Mouse (Mus musculus) heart, adult 8-10 months (tissue): ENCODE measurements around the gene Dlg2. TPM values are rescaled to one million over a fixed set of nuclear protein-coding genes. Genes with fewer than 3 reads are reported as not detected.

ENCODE experiments used
- DNase-seq: peaks from one replicate; pipeline ENCODE4 v3.0.0; 2022; ENCODE audit warnings: low spot score
- total RNA-seq, 4 experiments: library from RNA; stranded (reverse); gene quantifications; 2 replicates each; pipeline ENCODE4 v1.2.4; 2022

Gene Dlg2
- total RNA-seq, 4 experiments from 2014 or later = 2.0 to 2.8 (median 2.3) TPM

DNA sequence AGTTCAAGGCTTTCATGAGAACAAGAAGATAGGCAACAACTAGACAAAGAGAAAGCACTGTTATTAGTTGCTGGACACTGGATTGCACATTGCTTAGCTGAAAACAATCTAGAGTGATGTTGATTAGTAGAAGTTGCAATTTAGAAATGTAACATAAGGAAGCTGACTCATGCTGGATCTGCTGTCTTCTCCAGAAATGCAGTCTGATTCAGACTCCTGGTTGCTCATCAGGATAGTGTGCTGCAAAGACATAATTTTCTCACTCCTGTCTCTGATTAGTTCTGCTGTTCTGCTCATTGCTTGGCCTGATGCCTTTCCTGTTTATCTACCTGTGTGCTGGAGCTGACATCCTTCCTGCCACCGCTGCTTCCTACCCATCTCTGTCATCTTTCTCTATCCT is 1572.4 kb downstream of the Dlg2 start:
- DNase-seq = no peak

DNA sequence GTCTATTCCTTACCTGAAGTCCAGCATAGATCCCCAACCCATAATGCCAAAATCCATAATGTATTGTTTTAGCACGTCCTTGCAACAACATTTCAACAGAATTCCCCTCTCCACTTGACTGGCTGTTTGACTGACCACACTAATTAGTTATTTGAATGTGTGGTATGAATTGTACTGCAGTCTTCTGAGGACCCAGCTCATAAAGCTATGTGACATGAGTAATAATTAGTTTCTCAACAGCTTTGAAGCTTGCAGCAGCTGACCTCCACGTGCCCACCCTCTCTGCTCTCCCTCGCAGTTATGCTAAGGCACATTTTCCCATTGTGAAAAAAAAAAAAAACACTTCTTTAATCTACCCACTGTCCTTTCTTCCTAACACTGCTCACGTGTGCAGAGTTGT is 1590.4 kb downstream of the Dlg2 start:
- DNase-seq = no peak

DNA sequence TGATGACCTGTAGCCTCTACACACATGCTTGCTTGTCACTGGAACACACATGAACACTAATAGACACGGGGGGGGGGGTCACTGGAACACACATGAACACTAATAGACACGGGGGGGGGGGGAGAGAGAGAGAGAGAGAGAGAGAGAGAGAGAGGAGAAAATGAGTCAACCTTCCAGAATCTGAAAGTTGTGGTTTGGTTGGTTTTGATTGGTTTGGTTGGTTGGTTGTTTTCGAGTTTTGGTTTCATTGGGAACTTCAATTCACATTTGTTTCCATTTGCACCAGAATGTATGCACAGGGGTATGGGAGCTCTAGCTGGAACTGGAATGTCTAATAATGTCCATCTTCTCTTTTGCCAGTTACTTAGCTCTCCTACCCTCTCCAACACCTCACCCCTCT is 1611.0 kb downstream of the Dlg2 start:
- no peak for DNase-seq

DNA sequence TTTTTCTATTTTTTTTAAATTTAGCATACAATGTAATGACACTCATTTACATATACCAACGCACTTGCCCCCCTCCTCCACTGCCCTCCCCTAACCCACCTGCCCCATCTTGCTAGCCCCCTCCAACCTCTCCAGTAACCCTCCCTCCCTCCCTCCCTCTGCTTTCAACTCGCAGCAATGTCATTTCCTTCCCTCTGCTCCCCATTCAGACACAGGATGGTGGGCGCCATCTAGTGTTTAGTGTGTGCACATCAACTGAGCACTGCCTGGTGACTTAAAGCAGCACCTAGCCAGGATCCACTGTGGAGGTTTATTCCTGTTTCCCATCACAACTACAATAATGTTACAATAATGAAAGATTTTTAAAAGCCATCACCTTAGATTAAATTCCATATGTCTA is 1617.4 kb downstream of the Dlg2 start:
- peak; percentile 19 for DNase-seq

DNA sequence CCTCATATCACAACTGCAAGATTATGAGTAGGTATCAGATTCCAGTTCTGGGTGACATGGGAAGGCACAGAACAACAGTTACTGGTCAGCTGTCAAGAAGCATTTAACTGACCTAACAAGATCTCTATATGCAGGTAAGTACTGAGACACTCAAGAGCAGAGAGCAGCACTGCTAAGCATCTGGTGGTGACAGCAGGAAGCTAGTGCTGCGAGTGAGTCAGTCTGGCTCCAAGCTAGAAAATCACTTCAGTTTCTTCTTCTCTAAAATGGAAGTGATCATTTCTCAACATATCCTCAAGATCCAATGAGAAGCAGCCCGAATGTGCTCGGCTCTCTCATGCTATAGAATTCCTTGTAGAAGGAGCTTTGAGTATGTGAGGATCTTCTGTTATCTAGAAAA is 1618.7 kb downstream of the Dlg2 start:
- DNase-seq = no peak

DNA sequence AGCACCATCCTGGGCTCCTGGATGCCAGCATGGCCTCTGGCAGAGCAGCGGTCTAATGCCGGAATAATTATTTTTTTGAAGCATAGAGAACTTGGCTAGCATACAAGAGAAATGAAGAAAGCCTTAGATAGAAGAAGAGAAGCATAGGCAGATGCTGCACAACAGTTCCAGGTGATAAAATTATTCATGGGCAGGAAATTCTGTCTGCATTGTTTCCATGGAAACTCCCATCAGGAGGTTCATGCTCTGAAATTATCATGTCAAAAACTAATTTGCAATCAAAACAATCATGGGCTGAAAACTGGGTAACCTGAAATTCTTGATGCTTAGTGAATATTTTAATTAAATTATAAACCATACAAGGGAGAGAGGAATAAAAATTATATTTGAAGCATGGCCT is 1624.4 kb downstream of the Dlg2 start:
- DNase-seq = no peak

DNA sequence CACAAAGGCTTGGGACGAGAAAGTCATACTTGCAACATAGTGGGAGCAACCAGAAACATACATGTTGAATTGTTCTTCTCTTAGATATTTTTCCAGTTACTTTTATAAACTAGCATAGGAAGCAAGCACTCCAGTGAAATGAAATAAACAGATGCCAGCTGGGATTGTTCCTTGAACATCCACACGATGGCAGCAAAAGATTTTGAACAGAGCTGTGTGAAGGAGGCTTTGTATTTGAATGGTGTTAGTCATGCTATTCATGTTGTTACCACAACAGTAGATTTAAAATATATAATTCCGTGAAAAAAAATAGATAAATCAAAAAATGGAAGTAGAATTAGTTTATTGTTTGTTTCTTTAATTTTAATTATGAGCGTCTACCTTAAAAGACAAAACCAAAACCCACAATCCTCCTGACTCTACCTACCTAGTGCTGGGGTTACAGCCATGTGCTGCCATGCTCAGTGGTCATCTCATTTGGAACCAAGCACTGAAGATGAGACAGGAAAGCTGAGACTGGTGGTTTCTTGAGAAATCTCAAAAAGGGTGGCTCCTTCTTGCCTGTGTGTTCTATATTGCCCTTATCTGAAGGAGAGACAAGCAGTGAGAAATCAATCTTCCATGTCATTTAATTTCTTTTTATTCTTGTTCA is 1626.5 kb downstream of the Dlg2 start:
- peak; percentile 62 for DNase-seq

DNA sequence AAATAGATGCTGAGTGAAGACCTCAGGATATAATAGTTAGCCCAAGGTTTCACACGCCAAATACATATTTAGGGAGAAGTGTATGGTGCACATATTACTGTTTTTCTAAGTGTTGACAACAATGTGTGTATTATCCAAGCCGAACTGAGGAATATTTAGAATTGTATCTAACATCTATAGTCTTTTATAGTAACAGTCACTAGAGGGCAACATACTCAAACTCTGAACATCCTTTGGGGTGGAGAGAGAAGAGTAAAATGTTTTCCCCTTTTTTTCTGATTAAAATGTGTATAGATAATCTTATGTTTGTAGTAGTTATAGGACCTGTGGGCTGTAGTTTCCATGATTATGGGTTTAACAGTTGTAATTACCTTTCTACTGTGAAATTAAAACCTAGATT is 1629.0 kb downstream of the Dlg2 start:
- DNase-seq = no peak

DNA sequence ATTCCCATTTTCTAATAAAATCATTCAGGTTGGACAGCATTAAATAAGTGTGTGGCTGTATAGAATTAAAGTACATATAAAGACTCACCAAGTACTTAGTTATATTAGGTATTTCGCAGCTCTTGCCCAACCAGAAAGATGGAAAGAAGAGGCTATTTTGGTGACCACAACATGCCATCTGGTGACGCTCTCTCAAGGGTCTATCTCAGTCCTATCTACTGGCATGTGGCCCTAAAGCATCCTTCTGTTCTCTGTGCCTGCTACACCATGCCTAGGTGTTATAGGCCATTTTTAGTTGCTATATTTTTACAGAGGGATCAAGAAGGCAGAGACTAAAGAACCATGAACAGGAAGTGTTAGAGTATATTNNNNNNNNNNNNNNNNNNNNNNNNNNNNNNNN is 1629.5 kb downstream of the Dlg2 start:
- no peak for DNase-seq

DNA sequence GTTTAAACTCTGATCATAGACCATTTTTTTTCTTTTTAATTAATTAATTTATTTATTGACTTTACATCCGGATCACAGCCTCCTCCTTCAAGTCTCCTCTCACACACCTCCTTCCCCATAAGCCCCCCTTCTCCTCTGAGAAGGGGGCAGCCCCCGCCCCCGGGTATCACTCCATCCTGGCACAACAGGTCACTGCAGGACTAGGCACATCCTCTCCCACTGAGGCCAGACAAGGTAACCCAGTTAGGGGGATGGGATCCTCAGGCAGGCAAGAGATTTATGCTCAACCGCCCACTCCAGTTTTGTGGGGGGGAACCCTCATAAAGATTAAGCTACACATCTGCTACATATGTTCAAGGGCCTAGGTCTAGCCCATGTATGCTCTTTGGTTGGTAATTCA is 1636.6 kb downstream of the Dlg2 start:
- no peak for DNase-seq

DNA sequence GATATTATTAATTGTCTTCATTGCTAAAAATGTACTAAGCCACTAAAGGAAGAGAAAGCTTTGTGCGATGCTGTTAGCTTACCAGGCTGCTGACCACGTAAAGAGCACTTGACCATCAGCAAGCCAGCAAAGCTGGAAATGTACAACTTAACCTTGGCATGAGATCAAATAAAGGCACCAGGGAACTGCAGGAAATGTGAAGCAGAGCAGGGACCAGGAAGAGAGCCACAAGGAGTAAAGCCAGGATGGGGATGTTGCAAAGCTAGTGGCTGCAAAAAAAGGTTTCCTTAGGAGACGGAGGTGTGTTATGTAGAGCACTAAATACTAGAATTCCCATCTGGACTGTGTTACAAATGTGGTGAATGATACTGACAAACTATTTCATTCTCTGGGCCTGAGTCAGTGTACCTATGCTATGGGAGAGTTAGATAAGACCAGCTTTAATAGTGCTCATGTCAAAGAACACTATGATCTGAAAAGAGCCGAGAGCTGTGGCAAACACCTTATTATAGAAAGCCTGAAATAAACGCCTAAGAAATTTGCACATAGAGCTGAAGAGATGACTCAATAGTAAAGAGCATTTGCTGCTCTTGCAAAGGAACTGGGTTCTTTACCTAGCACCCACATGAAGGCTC is 1638.9 kb downstream of the Dlg2 start:
- no peak for DNase-seq

DNA sequence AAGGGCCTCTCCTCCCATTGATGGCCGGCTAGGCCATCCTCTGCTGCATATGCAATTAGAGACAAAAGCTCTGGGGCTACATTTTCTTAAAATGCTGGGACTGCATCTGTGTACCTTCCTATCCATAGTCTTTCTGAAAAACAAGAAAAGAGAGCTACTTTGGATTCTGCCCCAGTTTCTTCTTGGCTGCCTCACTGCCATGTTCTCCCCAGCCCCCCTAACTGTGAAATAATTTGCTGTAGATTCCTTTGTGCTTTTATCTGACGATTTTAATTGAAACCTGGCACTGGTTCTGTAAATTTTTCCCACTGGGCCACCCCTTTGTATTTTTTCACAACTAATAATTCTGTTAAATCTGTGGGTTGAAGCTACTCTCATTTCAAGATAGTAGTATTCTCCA is 1646.8 kb downstream of the Dlg2 start:
- no peak for DNase-seq

DNA sequence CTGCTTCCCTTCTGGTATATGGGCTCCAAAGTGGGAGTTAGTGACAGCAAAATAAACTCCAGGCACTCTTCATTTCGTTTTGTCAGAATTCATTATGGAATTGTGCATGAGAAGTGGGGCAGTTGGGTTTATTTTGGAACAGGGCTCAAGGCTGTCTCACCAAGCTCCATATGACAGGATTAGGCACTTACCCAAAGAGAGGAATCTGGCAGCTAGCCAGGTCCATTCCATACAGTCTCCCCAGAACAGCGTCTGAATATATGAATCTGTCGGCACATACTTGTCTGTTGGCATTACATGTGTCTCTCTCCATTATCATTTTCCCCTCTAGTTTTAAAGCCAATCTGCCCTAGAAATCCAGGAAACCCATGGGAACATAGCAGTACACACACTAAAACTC is 1649.4 kb downstream of the Dlg2 start:
- no peak for DNase-seq

DNA sequence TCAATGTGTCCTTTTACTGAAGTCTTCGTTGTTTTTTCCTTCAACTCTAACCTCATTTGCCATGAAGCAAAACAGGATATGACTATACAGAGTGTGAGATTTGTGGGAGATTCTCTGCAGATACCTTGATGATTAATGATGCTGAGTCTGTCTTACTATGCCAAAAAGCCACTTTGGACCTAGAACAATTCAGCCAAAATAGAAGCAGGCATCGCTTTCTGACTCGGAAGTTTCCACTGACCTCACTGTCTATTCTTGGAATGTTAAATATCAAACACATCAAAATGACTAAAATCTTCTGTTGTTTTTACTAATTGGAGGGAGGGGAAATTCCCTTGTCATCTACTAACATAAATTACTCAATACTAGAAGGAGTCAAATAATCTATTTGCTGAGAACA is 1657.8 kb downstream of the Dlg2 start:
- no peak for DNase-seq

DNA sequence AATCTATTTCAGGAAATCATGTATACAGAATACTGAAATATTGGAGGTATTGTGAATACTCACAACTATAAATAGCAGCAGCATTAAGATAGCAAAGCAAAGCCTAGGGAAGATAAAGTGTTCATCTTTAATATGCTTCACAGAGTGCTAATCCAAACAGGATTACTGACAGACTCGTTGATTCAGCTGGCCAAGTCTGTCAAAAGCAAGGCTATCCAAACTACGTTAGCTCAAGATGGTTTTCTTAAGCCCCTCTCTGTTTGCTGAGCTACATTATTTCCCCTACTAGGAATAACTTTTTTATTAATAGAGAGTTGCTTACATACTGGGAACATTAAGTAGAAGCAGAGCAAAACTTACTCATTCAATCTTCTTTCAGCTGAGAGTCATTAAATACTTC is 1659.2 kb downstream of the Dlg2 start:
- no peak for DNase-seq

DNA sequence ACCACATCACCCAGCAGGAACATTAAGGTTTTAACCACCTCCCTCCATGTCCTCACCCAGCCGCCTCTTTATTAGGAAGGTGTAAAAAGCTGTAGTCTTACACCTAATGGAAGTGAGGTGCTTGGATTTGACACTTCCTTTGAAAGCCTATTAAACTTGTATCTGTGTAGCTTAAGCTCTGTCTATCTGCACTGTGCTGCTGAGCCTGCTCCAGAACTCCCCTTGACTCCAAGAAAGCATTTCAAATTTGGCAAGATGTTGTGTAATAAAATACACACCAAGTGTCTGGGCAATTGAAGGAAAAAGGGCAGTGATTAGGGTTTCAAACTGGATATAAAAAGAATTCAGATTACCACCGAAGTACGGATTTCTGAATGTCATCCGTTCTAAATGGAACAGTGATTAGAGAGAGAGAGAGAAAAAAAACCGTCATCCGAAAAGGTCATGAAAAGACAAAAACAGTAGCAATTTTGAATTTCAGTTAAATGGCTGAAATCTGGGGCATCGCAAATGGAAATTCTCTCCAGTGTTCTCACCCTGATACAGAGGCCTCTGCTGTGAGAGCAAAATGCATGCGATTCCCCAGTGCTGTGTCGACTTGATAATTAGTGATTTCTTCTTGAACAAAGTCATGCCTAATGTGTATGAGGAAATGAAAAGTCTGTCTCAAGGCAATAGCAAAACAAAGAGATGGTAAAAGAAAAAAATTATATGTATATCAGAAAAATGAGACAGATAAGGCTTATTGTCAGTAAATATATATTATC is 1663.8 kb downstream of the Dlg2 start:
- no peak for DNase-seq

DNA sequence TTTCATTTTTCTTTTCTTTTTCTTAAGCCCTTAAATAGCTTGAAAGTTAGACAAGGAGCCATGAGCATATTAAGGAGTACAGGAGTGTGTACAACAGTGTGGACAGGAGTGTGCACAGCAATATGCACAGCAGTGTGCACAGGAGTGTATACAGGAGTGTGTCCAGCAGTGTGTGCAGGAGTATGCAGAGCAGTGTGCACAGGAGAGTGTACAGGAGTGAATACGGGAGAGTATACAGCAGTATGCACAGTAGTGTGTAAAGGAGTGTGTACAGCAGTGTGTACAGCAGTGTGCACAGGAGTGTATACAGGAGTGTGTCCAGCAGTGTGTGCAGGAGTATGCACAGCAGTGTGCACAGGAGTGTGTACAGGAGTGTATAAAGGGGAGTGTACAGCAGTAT is 1671.0 kb downstream of the Dlg2 start:
- DNase-seq = no peak

DNA sequence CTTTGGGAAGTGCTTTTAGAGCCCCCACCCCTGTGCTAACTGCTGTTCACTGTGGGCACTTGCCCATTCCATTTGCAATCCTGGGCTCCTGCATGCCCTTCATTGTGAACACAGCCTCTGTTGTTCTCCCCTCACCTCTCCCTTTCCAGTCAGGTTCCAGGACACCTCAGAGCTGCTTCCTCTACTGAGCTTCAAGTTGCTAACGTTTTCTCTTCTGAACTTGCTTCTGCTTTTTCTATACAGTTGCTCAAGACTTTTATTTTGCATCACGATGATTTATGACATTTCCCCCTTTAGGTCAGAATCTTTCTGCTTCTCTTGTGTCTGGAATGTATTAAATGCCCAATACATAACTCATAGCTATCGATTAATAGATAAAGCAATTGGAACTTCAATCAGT is 1674.3 kb downstream of the Dlg2 start:
- no peak for DNase-seq

DNA sequence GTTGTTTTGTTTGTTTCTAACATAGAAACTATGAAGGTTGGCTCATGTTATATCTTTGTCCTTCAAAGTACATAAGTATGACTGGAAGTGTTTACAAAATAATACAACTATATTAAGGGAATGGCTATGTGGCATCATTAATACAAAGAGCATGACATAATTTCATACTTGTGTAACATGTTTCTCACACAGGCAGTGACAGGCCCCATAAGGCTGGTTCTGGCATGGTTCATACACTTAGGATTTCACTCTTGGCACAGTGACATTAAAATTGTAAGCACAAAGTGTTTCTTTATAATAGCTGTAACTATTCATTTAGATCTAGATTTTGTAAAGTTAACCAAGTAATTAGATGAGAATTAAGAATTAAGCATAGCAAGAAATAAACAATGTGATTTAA is 1678.1 kb downstream of the Dlg2 start:
- DNase-seq = no peak

DNA sequence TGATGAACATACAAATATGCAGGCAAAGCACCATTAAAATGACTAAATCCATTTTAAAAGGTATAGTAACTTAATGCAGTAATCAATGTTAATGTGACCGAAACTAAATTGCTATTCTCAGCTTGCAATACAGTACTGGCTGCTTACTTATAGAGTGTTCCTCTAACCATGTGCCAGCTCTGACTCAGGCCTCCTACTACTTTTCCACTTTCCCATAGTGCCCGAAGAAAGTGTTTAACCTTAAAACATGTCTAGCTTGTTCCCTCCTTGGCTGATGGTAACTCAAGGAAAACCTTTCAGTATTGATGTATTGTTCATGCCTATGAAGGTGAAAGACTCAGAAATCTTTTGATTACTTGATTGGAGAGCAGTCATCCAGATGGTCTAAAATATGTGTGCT is 1686.7 kb downstream of the Dlg2 start:
- no peak for DNase-seq

DNA sequence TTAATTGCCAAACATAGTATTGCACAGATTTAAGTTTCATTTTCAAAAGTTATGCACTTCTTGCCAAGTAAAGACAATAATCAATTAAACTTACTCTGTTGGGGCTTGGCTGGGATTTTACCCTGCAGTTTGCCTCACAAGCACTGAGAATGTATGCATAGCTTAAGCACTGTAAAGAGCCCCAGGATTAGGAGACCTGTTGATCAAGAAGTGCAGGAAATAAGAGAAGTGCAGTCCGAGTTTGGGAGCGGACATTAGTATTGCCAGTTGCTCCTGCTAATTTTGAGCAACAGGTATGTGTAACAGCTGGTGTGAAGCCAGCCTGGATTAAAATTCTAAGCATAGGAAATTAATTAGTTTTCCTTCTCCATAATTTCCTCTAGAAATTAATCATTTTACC is 1687.8 kb downstream of the Dlg2 start:
- no peak for DNase-seq

DNA sequence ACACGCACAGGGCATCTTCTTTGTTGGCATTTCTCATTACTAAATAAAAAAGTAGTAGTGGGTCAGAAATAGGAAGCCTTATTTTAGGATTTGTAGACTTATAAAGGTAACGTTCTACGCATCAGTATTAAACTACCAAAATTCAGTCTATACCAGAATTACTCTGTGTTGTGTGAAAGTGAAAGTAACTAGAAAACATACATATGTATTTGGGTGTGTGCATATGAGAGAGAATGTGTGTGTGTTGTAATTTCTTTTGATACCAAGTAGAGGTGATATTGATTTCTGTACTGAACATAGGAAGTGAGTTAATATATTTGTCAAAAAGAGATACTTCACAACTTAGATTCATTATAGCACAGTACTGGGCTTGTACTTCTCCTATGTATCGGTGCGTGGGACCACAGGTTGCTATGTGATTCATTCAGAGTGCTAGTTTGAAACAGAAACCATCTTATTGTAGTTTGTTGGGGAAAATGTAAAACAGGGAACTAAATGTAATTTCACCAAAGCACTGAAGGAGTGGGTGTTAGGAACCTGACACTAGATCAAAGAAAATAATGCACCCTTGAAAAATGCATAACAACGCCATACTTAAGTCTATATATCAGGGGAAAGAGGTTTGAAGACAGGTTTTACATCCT is 1688.5 kb downstream of the Dlg2 start:
- no peak for DNase-seq

DNA sequence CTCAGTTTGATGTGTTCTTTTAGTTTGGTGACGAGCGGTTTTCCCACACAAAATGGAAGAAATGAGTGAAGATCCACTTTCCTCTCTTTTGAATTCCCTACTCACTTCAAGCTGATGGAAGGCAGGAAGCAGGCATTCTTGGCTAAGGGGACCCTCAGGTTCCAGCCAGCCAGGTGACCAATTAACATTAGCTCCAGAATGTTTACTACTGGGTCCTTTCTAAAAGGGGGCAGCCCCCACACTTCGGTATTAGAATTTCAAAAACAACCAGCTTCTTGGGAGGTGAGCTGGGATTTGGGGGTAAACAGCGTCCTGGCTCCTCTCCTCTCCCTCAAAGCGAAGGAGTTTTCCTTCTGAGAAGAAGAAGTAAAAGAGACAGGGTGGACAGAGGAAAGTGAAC is 1703.6 kb downstream of the Dlg2 start:
- DNase-seq = no peak
